Mouse (Mus musculus) CH12.LX (cell line): ENCODE measurements around the gene Thumpd1. TPM values are rescaled to one million over a fixed set of nuclear protein-coding genes. Genes with fewer than 3 reads are reported as not detected.

Source experiments
- DNase-seq: peaks from one replicate; pipeline ENCODE4 v3.0.0-alpha.2; 2013; ENCODE audit errors: extremely low read depth
- H3K27ac ChIP-seq: 2 replicates; pipeline ENCODE4 v1.5.1; 2012; ENCODE audit warnings: low read depth, mild to moderate bottlenecking, control low read depth, moderate library complexity; ENCODE audit not compliant: insufficient read depth
- H3K27me3 ChIP-seq: replicated peaks from 2 replicates; pipeline ENCODE3; 2012; ENCODE audit warnings: inconsistent platforms
- H3K36me3 ChIP-seq, 2 experiments: replicated peaks in 1 of 2; 2 replicates each; pipeline versions ENCODE3 to v1.6.1; 2012; ENCODE audit warnings: inconsistent platforms in 1 of 2, low read length in 1 of 2, mild to moderate bottlenecking in 1 of 2, mixed read lengths in 1 of 2, moderate library complexity in 1 of 2; ENCODE audit not compliant: control insufficient read depth in 1 of 2, insufficient read depth in 1 of 2
- H3K4me1 ChIP-seq, 2 experiments: 2 replicates each; pipeline ENCODE4 v1.6.1; 2012; ENCODE audit warnings: inconsistent platforms in 1 of 2, moderate library complexity in 1 of 2; ENCODE audit not compliant: insufficient read depth in 2 of 2, control insufficient read depth in 1 of 2
- H3K4me2 ChIP-seq: 2 replicates; pipeline ENCODE4 v1.6.1; 2012; ENCODE audit warnings: low read depth, mild to moderate bottlenecking, control low read depth; ENCODE audit not compliant: poor library complexity, insufficient read depth, severe bottlenecking
- H3K4me3 ChIP-seq, 3 experiments: fragments of 150-350 bp in 1 of 3; sonication (generic) in 1 of 3; replicated peaks in 1 of 3; 2 replicates each; pipeline versions ENCODE3 to v1.5.1; 2011 to 2012; ENCODE audit warnings: low read depth in 2 of 3, low read length in 2 of 3, mild to moderate bottlenecking in 2 of 3, moderate library complexity in 2 of 3, control low read depth in 1 of 3, improper control_type of control experiment in 1 of 3, inconsistent platforms in 1 of 3, mixed read lengths in 1 of 3; ENCODE audit not compliant: poor library complexity in 1 of 3
- H3K79me2 ChIP-seq: replicated peaks from 2 replicates; pipeline ENCODE4 v1.6.1; 2012; ENCODE audit warnings: mild to moderate bottlenecking, moderate library complexity; ENCODE audit not compliant: control insufficient read depth, poor library complexity, insufficient read depth, severe bottlenecking; ENCODE audit errors: extremely low read depth
- H3K9ac ChIP-seq: 2 replicates; pipeline ENCODE4 v1.6.1; 2012; ENCODE audit warnings: low read depth, mild to moderate bottlenecking, control low read depth, moderate library complexity; ENCODE audit not compliant: insufficient read depth
- H3K9me3 ChIP-seq: replicated peaks from 2 replicates; pipeline ENCODE3; 2012; ENCODE audit warnings: low read length, inconsistent platforms, mixed read lengths
- BHLHE40 ChIP-seq: IDR thresholded peaks from 2 replicates; pipeline ENCODE4 v1.6.1; 2011; ENCODE audit warnings: mild to moderate bottlenecking, low read depth, low read length, improper control_type of control experiment
- CHD2 ChIP-seq: IDR thresholded peaks from 2 replicates; pipeline ENCODE4 v1.6.1; 2011; ENCODE audit warnings: low read length, improper control_type of control experiment
- CTCF ChIP-seq, 2 experiments: IDR thresholded peaks in 1 of 2; conservative IDR thresholded peaks in 1 of 2; 2 replicates each; pipeline ENCODE4 v1.5.1; 2011 to 2012; ENCODE audit warnings: low read depth in 2 of 2, low read length in 2 of 2, improper control_type of control experiment in 1 of 2, inconsistent platforms in 1 of 2, mild to moderate bottlenecking in 1 of 2, moderate library complexity in 1 of 2
- ELF1 ChIP-seq: IDR thresholded peaks from 2 replicates; pipeline ENCODE4 v1.6.1; 2014; ENCODE audit warnings: low read depth, mild to moderate bottlenecking, inconsistent platforms, low read length, improper control_type of control experiment
- EP300 ChIP-seq: IDR thresholded peaks from 2 replicates; pipeline ENCODE4 v1.6.1; 2011; ENCODE audit warnings: low read length, improper control_type of control experiment
- ETS1 ChIP-seq: conservative IDR thresholded peaks from 2 replicates; pipeline ENCODE4 v1.6.1; 2012; ENCODE audit warnings: low read depth, mild to moderate bottlenecking, inconsistent platforms, low read length, improper control_type of control experiment, moderate library complexity
- GABPA ChIP-seq: IDR thresholded peaks from 2 replicates; pipeline ENCODE4 v1.6.1; 2012; ENCODE audit warnings: low read depth, low read length, improper control_type of control experiment, inconsistent platforms; ENCODE audit not compliant: insufficient replicate concordance
- IRF4 ChIP-seq: IDR thresholded peaks from 2 replicates; pipeline ENCODE4 v1.6.1; 2014; ENCODE audit warnings: low read depth, mild to moderate bottlenecking, inconsistent platforms, low read length, improper control_type of control experiment
- JUN ChIP-seq: IDR thresholded peaks from 2 replicates; pipeline ENCODE4 v1.6.1; 2011; ENCODE audit warnings: low read depth, mild to moderate bottlenecking, low read length, improper control_type of control experiment, moderate library complexity; ENCODE audit not compliant: insufficient read depth
- KAT2A ChIP-seq: IDR thresholded peaks from 2 replicates; pipeline ENCODE4 v1.6.1; 2012; ENCODE audit warnings: low read length, improper control_type of control experiment, inconsistent platforms; ENCODE audit not compliant: insufficient replicate concordance
- MAX ChIP-seq: IDR thresholded peaks from 2 replicates; pipeline ENCODE4 v1.6.1; 2011; ENCODE audit warnings: low read length, improper control_type of control experiment
- MAZ ChIP-seq: IDR thresholded peaks from 2 replicates; pipeline ENCODE4 v1.6.1; 2012; ENCODE audit warnings: low read depth, mild to moderate bottlenecking, inconsistent platforms, low read length, improper control_type of control experiment, moderate library complexity
- MYC ChIP-seq: IDR thresholded peaks from 2 replicates; pipeline ENCODE4 v1.6.1; 2011; ENCODE audit warnings: low read depth, mild to moderate bottlenecking, improper control_type of control experiment, low read length
- NELFE ChIP-seq: IDR thresholded peaks from 2 replicates; pipeline ENCODE4 v1.6.1; 2011; ENCODE audit warnings: low read depth, low read length, improper control_type of control experiment
- NRF1 ChIP-seq: IDR thresholded peaks from 2 replicates; pipeline ENCODE4 v1.6.1; 2014; ENCODE audit warnings: low read depth, mild to moderate bottlenecking, inconsistent platforms, low read length, improper control_type of control experiment, moderate library complexity
- PAX5 ChIP-seq: IDR thresholded peaks from 2 replicates; pipeline ENCODE4 v1.6.1; 2012; ENCODE audit warnings: low read length, inconsistent platforms, mixed read lengths
- POLR2A ChIP-seq: IDR thresholded peaks from 2 replicates; pipeline ENCODE4 v1.6.1; 2011; ENCODE audit warnings: low read depth, mild to moderate bottlenecking, improper control_type of control experiment, low read length
- POLR2AphosphoS2 ChIP-seq: IDR thresholded peaks from 2 replicates; pipeline ENCODE4 v1.6.1; 2011; ENCODE audit warnings: low read depth, low read length, improper control_type of control experiment
- RAD21 ChIP-seq: IDR thresholded peaks from 2 replicates; pipeline ENCODE4 v1.6.1; 2011; ENCODE audit warnings: low read depth, mild to moderate bottlenecking, low read length, improper control_type of control experiment, moderate library complexity
- RCOR1 ChIP-seq: conservative IDR thresholded peaks from 2 replicates; pipeline ENCODE4 v1.6.1; 2012; ENCODE audit warnings: low read depth, mild to moderate bottlenecking, inconsistent platforms, low read length, improper control_type of control experiment
- SIN3A ChIP-seq: IDR thresholded peaks from 2 replicates; pipeline ENCODE4 v1.6.1; 2012; ENCODE audit warnings: low read length, improper control_type of control experiment, inconsistent platforms
- SMC3 ChIP-seq: IDR thresholded peaks from 2 replicates; pipeline ENCODE4 v1.6.1; 2011; ENCODE audit warnings: low read depth, low read length, improper control_type of control experiment
- TBP ChIP-seq: conservative IDR thresholded peaks from 2 replicates; pipeline ENCODE4 v1.6.1; 2011; ENCODE audit warnings: low read depth, low read length, improper control_type of control experiment
- USF2 ChIP-seq: conservative IDR thresholded peaks from 2 replicates; pipeline ENCODE4 v1.6.1; 2011; ENCODE audit warnings: low read depth, low read length, improper control_type of control experiment
- ZC3H11A ChIP-seq: IDR thresholded peaks from 2 replicates; pipeline ENCODE4 v1.6.1; 2012; ENCODE audit warnings: low read depth, mild to moderate bottlenecking, inconsistent platforms, low read length, improper control_type of control experiment
- ZKSCAN1 ChIP-seq: IDR thresholded peaks from 2 replicates; pipeline ENCODE4 v1.6.1; 2012; ENCODE audit warnings: low read depth, inconsistent platforms, low read length, improper control_type of control experiment, borderline replicate concordance
- ZMIZ1 ChIP-seq: IDR thresholded peaks from 2 replicates; pipeline ENCODE4 v1.6.1; 2012; ENCODE audit warnings: low read depth, mild to moderate bottlenecking, inconsistent platforms, low read length, improper control_type of control experiment
- ZNF384 ChIP-seq: IDR thresholded peaks from 2 replicates; pipeline ENCODE4 v1.6.1; 2012; ENCODE audit warnings: low read depth, low read length, improper control_type of control experiment, inconsistent platforms
- dilution Hi-C: fragments of 300-500 bp; cut with MboI; formaldehyde crosslinking; loops from 2 replicates; pipeline ENCODE4 v1.14.3; 2020; ENCODE audit warnings: low sequenced_read_pairs; ENCODE audit not compliant: extremely low pct_unique_long_range_greater_than_20kb, extremely low pct_ligation_motif_present
- in situ Hi-C: fragments of 300-500 bp; cut with MboI; formaldehyde crosslinking; loops from 3 replicates; pipeline ENCODE4 v1.14.3; 2019; ENCODE audit warnings: low sequenced_read_pairs, low pct_ligation_motif_present, low pct_unique_long_range_greater_than_20kb, mixed read lengths
- polyA plus RNA-seq: library from polyadenylated mRNA; unstranded; fragments of >175 nt; gene quantifications from 2 replicates; pipeline ENCODE4 v1.2.1, GENCODE M21; 2012; ENCODE audit warnings: low read depth; ENCODE audit not compliant: insufficient read length
- total RNA-seq, 2 experiments: library from RNA; depleted of rRNA; stranded (reverse); fragments of 300-350 nt in 1 of 2; fragments of >200 nt in 1 of 2; gene quantifications; 2 replicates each; pipeline ENCODE4 v1.2.3; 2012 to 2014

Gene Thumpd1
- total and polyA plus RNA-seq, 3 experiments, result 49.3 to 105 (median 102) TPM

DNA sequence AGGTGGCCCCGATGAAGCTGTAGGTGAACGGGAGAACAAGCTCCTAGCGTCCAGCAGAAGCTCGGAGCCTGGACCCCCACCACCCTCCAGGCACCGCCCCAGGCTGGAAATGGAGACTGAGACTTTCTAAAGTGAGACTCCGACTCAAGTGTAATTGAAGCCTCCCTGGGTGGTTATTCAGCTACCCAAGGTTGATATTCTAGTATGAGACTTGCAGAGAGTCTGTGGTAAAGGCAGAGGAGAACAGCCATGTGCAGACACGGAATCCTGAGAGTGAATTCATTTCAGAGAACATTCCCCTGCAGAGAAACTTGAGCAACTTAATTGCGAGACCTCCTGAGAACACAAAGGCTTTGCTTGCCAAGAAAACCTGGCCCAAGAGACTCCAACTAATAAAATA lies 40.5 kb downstream of the Thumpd1 start:
- H3K4me1 ChIP-seq, result peaks cover 4 to 10% of the 10 kb centered on the region in 2 experiments; a peak in 2 of 4 replicates
- no peak overlapping the region for H3K9ac ChIP-seq
- no peak overlapping the region for H3K4me3 ChIP-seq
- no peaks in the 10 kb centered on the region for H3K79me2 ChIP-seq
- in situ Hi-C loops (no loop called here), dilution Hi-C loops (no loop called here)
- no peaks in the 10 kb centered on the region for H3K36me3 ChIP-seq
- no peaks in the 10 kb centered on the region for H3K9me3 ChIP-seq
- H3K27ac ChIP-seq, result no peak overlapping the region
- no peaks in the 10 kb centered on the region for H3K27me3 ChIP-seq
- DNase-seq, result no peak
- H3K4me2 ChIP-seq, result no peak overlapping the region
- TF ChIP-seq SIN3A, result no peak
- no peak for TF ChIP-seq SMC3
- TF ChIP-seq NRF1, result no peak
- no peak for TF ChIP-seq ZMIZ1
- TF ChIP-seq KAT2A, result no peak
- no peak for TF ChIP-seq RAD21
- TF ChIP-seq IRF4, result no peak
- TF ChIP-seq EP300, result no peak
- TF ChIP-seq ETS1, result no peak
- no peak for TF ChIP-seq CHD2
- no peak for TF ChIP-seq MAZ
- TF ChIP-seq GABPA, result no peak
- no peak for TF ChIP-seq PAX5

- no peaks in the 10 kb centered on the region for H3K79me2 ChIP-seq
- H3K27me3 ChIP-seq, result peaks cover 4% of the 10 kb centered on the region
- no peak overlapping the region for H3K9ac ChIP-seq
- dilution Hi-C loops (no loop called here), in situ Hi-C loops (no loop called here)
- H3K4me1 ChIP-seq, result peaks cover 4 to 10% of the 10 kb centered on the region in 2 experiments; a peak in 2 of 4 replicates
- H3K9me3 ChIP-seq, result no peaks in the 10 kb centered on the region
- no peak overlapping the region for H3K4me2 ChIP-seq
- H3K27ac ChIP-seq, result no peak overlapping the region
- DNase-seq, result peak; percentile 71
- H3K4me3 ChIP-seq, result no peak overlapping the region
- TF ChIP-seq ZMIZ1 (no peak), CHD2 (peak; percentile 72; the same call in 1 of the 2 replicates), MAZ (no peak), ZNF384 (no peak), ZC3H11A (no peak), ELF1 (peak; percentile 26; the same call in 1 of the 2 replicates), EP300 (no peak), ZKSCAN1 (no peak), POLR2A (no peak), SMC3 (peak; percentile 69), BHLHE40 (no peak), CTCF (conservative IDR thresholded peaks at IDR 0.05 in 1 of 2, IDR thresholded peaks at IDR 0.05 in 1 of 2; ENCODE audit: low read depth in 2 of 2, low read length in 2 of 2) (peak; percentile 84 to 86), POLR2AphosphoS2 (no peak), NELFE (peak; percentile 37; the same call in 1 of the 2 replicates), TBP (no peak), IRF4 (no peak), RAD21 (peak; percentile 82), MAX (no peak), RCOR1 (no peak), USF2 (no peak), MYC (no peak), JUN (no peak)
- no peaks in the 10 kb centered on the region for H3K36me3 ChIP-seq
Measured at GRCm38 (mm10) chr7:119673465-119673864, 47.1 kb downstream of the Thumpd1 start.
